8 mouse cellular contexts compared by ENCODE assay signal in the genomic region with DNA sequence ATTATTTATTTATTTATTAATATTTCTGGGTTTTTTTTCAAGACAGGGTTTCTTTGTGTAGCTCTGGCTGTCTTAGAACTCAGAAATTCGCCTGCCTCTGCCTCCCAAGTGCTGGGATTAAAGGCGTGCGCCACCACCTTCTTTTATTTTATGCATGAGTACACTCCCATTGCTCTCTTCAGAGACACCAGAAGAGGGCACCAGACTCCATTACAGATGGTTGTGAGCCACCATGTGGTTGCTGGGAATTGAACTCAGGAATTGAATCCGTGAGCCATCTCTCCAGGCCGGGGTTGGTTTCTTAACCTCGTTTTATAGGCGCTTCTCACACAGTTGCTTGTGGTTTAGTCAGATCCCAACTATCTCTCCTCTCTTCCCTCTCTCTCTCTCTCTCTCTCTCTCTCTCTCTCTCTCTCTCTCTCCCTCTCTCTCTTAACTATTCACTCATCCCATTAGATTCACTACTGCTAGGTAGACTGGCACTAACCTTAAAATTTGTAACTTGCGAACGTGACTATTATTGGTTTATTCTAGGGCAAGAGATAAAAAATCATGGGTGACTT. TPM values are rescaled to one million over a fixed set of nuclear protein-coding genes. Genes with fewer than 3 reads are reported as not detected.
DNase-seq lines count a peak whose midpoint lies in the region; ATAC-seq and TF ChIP-seq lines count a peak whose summit lies in the region.

No protein-coding gene starts in this region.

- peak overlapping the region; percentile 98 for H3K4me3 ChIP-seq in megakaryocyte, embryonic 14.5 days (replicated peaks)
- peak overlapping the region; percentile 81 to 97 for H3K4me3 ChIP-seq in heart, embryonic 14.5 days (ENCODE audit: control insufficient read depth in 1 of 2, insufficient read depth in 1 of 2, low read depth in 1 of 2, low read length in 2 of 2)
- H3K4me3 ChIP-seq in midbrain, postnatal 0 days (ENCODE audit: low read depth, low read length), result peak overlapping the region; percentile 66

- whole genome bisulfite sequencing in heart, embryonic 14.5 days, result 32% methylated on average over 9 of the region's 9 CpGs
- WGBS in midbrain, postnatal 0 days, result 31% methylated on average over 9 of the region's 9 CpGs

- H3K4me1 ChIP-seq in megakaryocyte, embryonic 14.5 days, result peaks cover 18% of the 10 kb centered on the region; the same call in 1 of the 2 replicates
- H3K4me1 ChIP-seq in heart, embryonic 14.5 days (ENCODE audit: control insufficient read depth in 2 of 2, insufficient read depth in 2 of 2, low read length in 2 of 2), result peaks cover 0 to 12% of the 10 kb centered on the region in 2 experiments; a peak in 1 of 4 replicates
- peaks cover 2% of the 10 kb centered on the region; the same call in 1 of the 2 replicates for H3K4me1 ChIP-seq in midbrain, postnatal 0 days (ENCODE audit: insufficient read depth, low read length)

- H3K4me2 ChIP-seq in heart, embryonic 14.5 days (ENCODE audit: low read length), result peak overlapping the region; percentile 80
- peak overlapping the region; percentile 62 for H3K4me2 ChIP-seq in midbrain, postnatal 0 days (ENCODE audit: low read depth, low read length, poor library complexity, severe bottlenecking)

- no peaks in the 10 kb centered on the region for H3K9me3 ChIP-seq in megakaryocyte, embryonic 14.5 days
- no peaks in the 10 kb centered on the region for H3K9me3 ChIP-seq in heart, embryonic 14.5 days (ENCODE audit: control insufficient read depth, low read length)
- no peaks in the 10 kb centered on the region for H3K9me3 ChIP-seq in midbrain, postnatal 0 days (ENCODE audit: low read length)

- peak; percentile 62 for TF ChIP-seq CTCF in midbrain, postnatal 0 days (IDR thresholded peaks at IDR 0.05)

- DNase-seq in c-Kit-positive CD71-negative TER-119-negative erythroid progenitor cells, embryonic 14.5 days (ENCODE audit: low read depth), result peak; percentile 2
- peak; percentile 4 to 15 for DNase-seq in kidney, postnatal 36 days
- DNase-seq in midbrain, postnatal 0 days (ENCODE audit: low spot score), result no peak
- no peak for DNase-seq in Muller cell, postnatal 12 days (ENCODE audit: inconsistent ontology term)
- DNase-seq in right cerebral cortex, adult 18-20 months, result no peak

- H3K27me3 ChIP-seq in megakaryocyte, embryonic 14.5 days (replicated peaks), result peaks cover 6% of the 10 kb centered on the region
- H3K27me3 ChIP-seq in heart, embryonic 14.5 days (ENCODE audit: control insufficient read depth, insufficient read depth, low read length), result no peaks in the 10 kb centered on the region
- no peaks in the 10 kb centered on the region for H3K27me3 ChIP-seq in midbrain, postnatal 0 days (ENCODE audit: insufficient read depth, low read length)

- H3K36me3 ChIP-seq in megakaryocyte, embryonic 14.5 days (replicated peaks; ENCODE audit: low read length), result no peaks in the 10 kb centered on the region
- H3K36me3 ChIP-seq in heart, embryonic 14.5 days (ENCODE audit: control insufficient read depth, insufficient read depth, low read length), result no peaks in the 10 kb centered on the region
- H3K36me3 ChIP-seq in midbrain, postnatal 0 days (ENCODE audit: insufficient read depth, low read length), result no peaks in the 10 kb centered on the region

- no peak for ATAC-seq in megakaryocyte, adult 5-6 weeks (ENCODE audit: poor library complexity, severe bottlenecking)
- no peak for ATAC-seq in heart, embryonic 14.5 days (ENCODE audit: insufficient number of reproducible peaks, insufficient read depth, low FRiP score, low read depth)
- ATAC-seq in midbrain, postnatal 0 days (ENCODE audit: low FRiP score), result no peak

- peak overlapping the region; percentile 81; the same call in 1 of the 2 replicates for H3K9ac ChIP-seq in heart, embryonic 14.5 days (ENCODE audit: low read length)
- H3K9ac ChIP-seq in midbrain, postnatal 0 days (replicated peaks; ENCODE audit: low read length, poor library complexity, severe bottlenecking), result no peak overlapping the region

- H3K27ac ChIP-seq in heart, embryonic 14.5 days (replicated peaks in 1 of 2; ENCODE audit: control insufficient read depth in 1 of 2, insufficient read depth in 1 of 2, low read depth in 2 of 2, low read length in 2 of 2), result no peak overlapping the region
- no peak overlapping the region for H3K27ac ChIP-seq in midbrain, postnatal 0 days (ENCODE audit: low read depth, low read length)

RNA-seq across cellular contexts. Expression of gene Alms1, which starts 0.4 kb away (rescaled TPM):
- 0.08 TPM in 1 of 2 replicates, not detected in the other for polyA plus RNA-seq in megakaryocyte, embryonic 14.5 days (2012; ENCODE audit: insufficient read depth, low replicate concordance)
- 14.0 and 14.2 TPM in 2 replicates for total RNA-seq in megakaryocyte, adult 5-6 weeks (2015)
- 11.4 and 12.1 TPM in 2 replicates for total RNA-seq in megakaryocyte, adult 5-6 weeks (2017)
- polyA plus RNA-seq in heart, embryonic 14.5 days (2014; fragmentation: Nextera tagmentation; extraction: Ambion mirVana), result 2.8 and 3.0 TPM in 2 replicates
- total RNA-seq in midbrain, postnatal 0 days (2014; rRNA removed), result 15.3 and 19.8 TPM in 2 replicates
- 1.9 and 2.5 TPM in 2 replicates for polyA plus RNA-seq in midbrain, postnatal 0 days (2015; fragmentation: Nextera tagmentation; extraction: Ambion mirVana)

Comparison
In these comparisons a context has a peak if more than half of its experiments do, and no peak if none do; other contexts are left out.
1. DNase-seq: peak in c-Kit-positive CD71-negative TER-119-negative erythroid progenitor cells, embryonic 14.5 days (single experiment) and kidney, postnatal 36 days (2 of 2); none in midbrain, postnatal 0 days (single experiment), Muller cell, postnatal 12 days (single experiment) and right cerebral cortex, adult 18-20 months (single experiment).
2. Peak in every context shown above with its lines, with median percentiles within 50 percentile points of each other: H3K4me3 ChIP-seq.